Mouse (Mus musculus) midbrain, embryonic 13.5 days (tissue): ENCODE results near the gene Edem1. TPM values are rescaled to one million over a fixed set of nuclear protein-coding genes. Genes with fewer than 3 reads are reported as not detected.

Source experiments
- ATAC-seq: fragments of 200-750 bp; cut with Nextera tagmentation; 2 replicates; pipeline ENCODE4 v1.8.0; 2017; ENCODE audit warnings: mild to moderate bottlenecking, moderate TSS enrichment, moderate library complexity
- H3K27ac ChIP-seq: fragments of 300-500 bp; sonication (generic); 2 replicates; pipeline ENCODE4 v1.5.1; 2015; ENCODE audit warnings: inconsistent platforms, mild to moderate bottlenecking, moderate library complexity
- H3K27me3 ChIP-seq: fragments of 300-500 bp; sonication (generic); 2 replicates; pipeline ENCODE4 v1.6.1; 2015; ENCODE audit warnings: mild to moderate bottlenecking, inconsistent platforms
- H3K36me3 ChIP-seq: fragments of 300-500 bp; sonication (generic); 2 replicates; pipeline ENCODE4 v1.6.1; 2015; ENCODE audit warnings: mild to moderate bottlenecking, inconsistent platforms
- H3K4me1 ChIP-seq: fragments of 300-500 bp; sonication (generic); replicated peaks from 2 replicates; pipeline ENCODE4 v1.6.1; 2015; ENCODE audit warnings: inconsistent platforms
- H3K4me2 ChIP-seq: fragments of 300-500 bp; sonication (generic); replicated peaks from 2 replicates; pipeline ENCODE4 v1.6.1; 2015; ENCODE audit warnings: moderate library complexity, mild to moderate bottlenecking, inconsistent platforms
- H3K4me3 ChIP-seq: fragments of 300-500 bp; sonication (generic); replicated peaks from 2 replicates; pipeline ENCODE4 v1.5.1; 2015; ENCODE audit warnings: mild to moderate bottlenecking, inconsistent platforms
- H3K9ac ChIP-seq: fragments of 300-500 bp; sonication (generic); replicated peaks from 2 replicates; pipeline ENCODE4 v1.6.1; 2015; ENCODE audit warnings: mild to moderate bottlenecking, inconsistent platforms
- H3K9me3 ChIP-seq: fragments of 300-500 bp; sonication (generic); 2 replicates; pipeline ENCODE4 v1.6.1; 2016; ENCODE audit warnings: mild to moderate bottlenecking, inconsistent platforms
- WGBS: fragments of 180-500 bp; shearing (Covaris S2); methylation state at CpG from one replicate; pipeline ENCODE4 v1.1.7; 2015; 5-methylcytosine and 5-hydroxymethylcytosine counted together
- polyA plus RNA-seq: library from polyadenylated mRNA; unstranded; fragments of >200 nt; fragmentation: Nextera tagmentation; extraction: Ambion mirVana; gene quantifications from 2 replicates; pipeline ENCODE4 v1.2.1, GENCODE M21; 2015

The Edem1 gene
- polyA plus RNA-seq, 1 experiment from 2014 or later, result 6.6 TPM

DNA sequence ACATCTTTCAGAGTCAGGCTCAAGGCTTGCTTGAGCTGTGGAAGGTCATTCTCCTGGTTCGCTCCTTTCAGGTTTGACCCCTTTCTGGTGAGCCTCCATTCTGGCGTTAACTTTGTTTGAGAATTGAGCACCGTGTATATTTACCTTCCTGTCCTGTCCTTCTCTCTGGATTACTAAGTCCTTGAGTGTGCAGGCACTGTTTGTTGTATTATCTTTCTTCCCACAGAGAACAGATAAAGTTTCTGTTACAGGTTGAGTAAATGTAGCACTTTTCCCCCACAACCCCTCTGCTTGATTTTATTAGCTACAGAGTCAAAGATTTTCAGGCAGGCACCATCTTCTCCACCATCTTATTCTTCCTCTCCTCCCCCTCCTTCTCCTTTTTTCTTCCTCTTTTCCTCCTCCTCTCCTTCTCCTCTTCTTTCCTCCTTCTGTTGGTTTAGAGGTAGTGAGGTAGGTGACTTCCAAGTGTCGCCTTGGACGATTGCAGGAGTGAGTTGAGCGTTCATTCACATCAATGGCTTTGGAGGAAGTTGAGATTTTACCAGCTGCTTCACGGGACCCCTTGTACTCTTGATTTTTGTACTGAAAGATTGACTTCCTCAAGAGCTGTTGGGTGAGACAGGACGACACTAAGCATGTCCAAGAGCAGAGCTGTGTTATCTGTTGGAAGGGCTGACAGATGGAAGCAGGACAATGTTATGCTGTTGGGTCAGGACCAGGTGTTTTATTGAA lies 5.7 kb downstream of the Edem1 start:
- no peak overlapping the region for H3K4me3 ChIP-seq
- H3K36me3 ChIP-seq, result peaks cover 12% of the 10 kb centered on the region
- peaks cover 20% of the 10 kb centered on the region for H3K4me1 ChIP-seq
- H3K4me2 ChIP-seq, result no peak overlapping the region
- H3K9me3 ChIP-seq, result no peaks in the 10 kb centered on the region
- no peak overlapping the region for H3K27ac ChIP-seq
- ATAC-seq, result no peak
- H3K9ac ChIP-seq, result no peak overlapping the region
- WGBS, result 91% methylated on average over 8 of the region's 8 CpGs
- no peaks in the 10 kb centered on the region for H3K27me3 ChIP-seq

DNA sequence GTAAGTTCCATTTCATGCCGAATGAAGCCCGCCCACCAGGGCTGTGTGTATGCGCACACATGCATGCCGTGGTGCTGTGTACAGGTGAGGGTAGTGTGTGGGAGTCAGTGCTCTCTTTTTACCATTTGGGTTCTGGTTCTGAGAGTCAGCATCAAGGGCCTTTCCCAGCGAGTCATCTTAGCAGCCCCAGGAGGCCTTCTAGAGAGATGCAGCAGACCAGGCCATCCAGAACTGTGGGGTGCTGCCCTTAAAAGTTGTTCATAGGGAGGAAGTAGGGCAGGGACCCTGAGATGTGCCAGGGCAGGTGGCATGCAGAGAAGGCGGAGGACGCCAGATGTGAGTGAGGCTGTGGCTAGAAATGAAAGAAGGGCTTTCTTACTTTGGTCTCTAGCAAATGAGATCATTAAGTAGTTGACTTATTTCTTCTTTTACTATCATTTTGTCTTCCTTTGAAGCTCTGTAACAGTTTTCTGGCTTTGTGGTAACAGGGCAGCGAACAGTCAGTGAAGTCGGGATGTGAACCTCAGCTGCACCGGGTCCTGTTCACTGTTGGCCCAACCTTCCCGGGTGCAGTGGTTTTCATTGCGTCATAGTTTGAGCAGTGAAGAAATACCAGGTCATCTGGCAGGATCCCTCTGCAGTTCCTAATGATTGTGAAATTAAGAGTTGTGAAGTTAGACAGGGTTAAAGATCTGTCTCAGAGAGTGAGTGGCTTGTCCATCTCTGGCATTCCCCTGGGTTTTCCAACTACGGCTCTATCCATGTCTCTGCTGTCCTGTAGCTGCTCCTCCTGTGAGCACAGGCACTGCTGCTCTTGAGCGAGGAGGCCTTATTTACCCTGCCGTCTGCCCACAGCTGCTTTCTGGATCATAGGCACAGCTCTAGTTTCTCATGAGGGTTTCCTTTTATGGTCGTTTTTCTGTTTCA lies 7.6 kb downstream of the Edem1 start:
- no peaks in the 10 kb centered on the region for H3K9me3 ChIP-seq
- no peak for ATAC-seq
- WGBS, result 90% methylated on average over 16 of the region's 16 CpGs
- H3K9ac ChIP-seq, result no peak overlapping the region
- H3K4me2 ChIP-seq, result no peak overlapping the region
- H3K4me3 ChIP-seq, result no peak overlapping the region
- no peaks in the 10 kb centered on the region for H3K27me3 ChIP-seq
- no peak overlapping the region for H3K27ac ChIP-seq
- peaks cover 21% of the 10 kb centered on the region for H3K36me3 ChIP-seq
- H3K4me1 ChIP-seq, result peaks cover 8% of the 10 kb centered on the region

GRCm38 (mm10) chr6:108837081-108837480 lies 8.6 kb downstream of the Edem1 start:
- no peak for ATAC-seq
- no peaks in the 10 kb centered on the region for H3K27me3 ChIP-seq
- H3K4me1 ChIP-seq, result no peaks in the 10 kb centered on the region
- H3K4me3 ChIP-seq, result no peak overlapping the region
- peaks cover 26% of the 10 kb centered on the region for H3K36me3 ChIP-seq
- 99% methylated on average over 4 of the region's 4 CpGs for WGBS
- H3K9ac ChIP-seq, result no peak overlapping the region
- no peak overlapping the region for H3K27ac ChIP-seq
- no peak overlapping the region for H3K4me2 ChIP-seq
- H3K9me3 ChIP-seq, result no peaks in the 10 kb centered on the region

- H3K9me3 ChIP-seq, result no peaks in the 10 kb centered on the region
- no peak overlapping the region for H3K4me3 ChIP-seq
- peaks cover 26% of the 10 kb centered on the region for H3K36me3 ChIP-seq
- 94% methylated on average over 4 of the region's 4 CpGs for WGBS
- H3K27ac ChIP-seq, result no peak overlapping the region
- no peaks in the 10 kb centered on the region for H3K27me3 ChIP-seq
- no peak for ATAC-seq
- no peak overlapping the region for H3K9ac ChIP-seq
- H3K4me2 ChIP-seq, result no peak overlapping the region
- no peaks in the 10 kb centered on the region for H3K4me1 ChIP-seq
Observed at GRCm38 (mm10) chr6:108837958-108838357, 9.5 kb downstream of the Edem1 start.

- H3K27me3 ChIP-seq, result no peaks in the 10 kb centered on the region
- H3K4me3 ChIP-seq, result no peak overlapping the region
- H3K9ac ChIP-seq, result no peak overlapping the region
- H3K36me3 ChIP-seq, result peaks cover 40% of the 10 kb centered on the region
- no peak overlapping the region for H3K4me2 ChIP-seq
- no peaks in the 10 kb centered on the region for H3K9me3 ChIP-seq
- no peak for ATAC-seq
- no peak overlapping the region for H3K27ac ChIP-seq
- H3K4me1 ChIP-seq, result no peaks in the 10 kb centered on the region
- 90% methylated on average over 4 of the region's 4 CpGs for WGBS
Observed at GRCm38 (mm10) chr6:108839432-108839831, 11.0 kb downstream of the Edem1 start.

DNA sequence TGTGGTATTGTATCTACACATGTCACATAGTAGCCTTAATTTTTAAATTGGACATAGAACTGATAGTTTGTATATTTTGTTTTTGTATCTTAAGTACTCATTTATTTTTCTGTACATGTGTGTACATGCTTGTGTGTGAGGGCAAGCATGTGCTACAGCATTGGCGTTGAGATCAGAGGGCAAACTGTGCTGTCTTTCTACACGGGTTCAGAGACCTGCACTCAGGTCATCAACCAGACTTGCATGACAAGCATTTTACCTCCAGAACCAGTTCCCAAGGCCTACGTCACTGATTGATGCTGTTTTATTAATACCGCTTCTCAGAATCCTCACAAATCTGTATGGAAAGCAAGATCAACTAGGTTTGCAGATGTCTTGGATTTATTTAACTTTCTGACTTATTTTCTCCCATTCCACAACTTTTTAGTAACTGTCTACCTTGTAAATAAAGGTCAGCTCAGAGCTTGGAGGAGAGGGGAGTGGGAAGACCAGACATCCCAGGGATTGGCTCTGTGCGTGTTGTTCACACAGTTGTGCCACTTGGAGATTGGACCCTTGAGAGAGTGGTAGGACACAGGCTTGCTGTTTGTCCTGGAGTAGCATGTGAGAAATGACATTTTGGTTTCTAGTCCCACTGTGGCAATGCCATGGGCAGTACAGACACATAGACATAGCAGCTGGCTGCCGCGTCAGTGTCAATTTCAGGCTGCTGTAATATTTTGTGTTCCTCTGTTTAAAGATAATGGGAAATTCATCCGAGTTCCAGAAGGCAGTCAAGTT lies 12.6 kb downstream of the Edem1 start:
- Histone ChIP-seq H3K4me1 (no peaks in the 10 kb centered on the region), H3K4me2 (no peak overlapping the region), H3K4me3 (no peak overlapping the region), H3K9ac (no peak overlapping the region), H3K27ac (no peak overlapping the region), H3K36me3 (peaks cover 49% of the 10 kb centered on the region), H3K27me3 (no peaks in the 10 kb centered on the region), H3K9me3 (no peaks in the 10 kb centered on the region)
- ATAC-seq, result no peak
- WGBS, result 97% methylated on average over 8 of the region's 8 CpGs

GRCm38 (mm10) chr6:108843664-108844063 lies 15.2 kb downstream of the Edem1 start:
- no peak overlapping the region for H3K9ac ChIP-seq
- peaks cover 52% of the 10 kb centered on the region for H3K36me3 ChIP-seq
- ATAC-seq, result no peak
- 82% methylated on average over 1 of the region's 1 CpGs for WGBS
- H3K27me3 ChIP-seq, result no peaks in the 10 kb centered on the region
- no peak overlapping the region for H3K4me3 ChIP-seq
- no peaks in the 10 kb centered on the region for H3K4me1 ChIP-seq
- no peaks in the 10 kb centered on the region for H3K9me3 ChIP-seq
- no peak overlapping the region for H3K4me2 ChIP-seq
- H3K27ac ChIP-seq, result no peak overlapping the region

DNA sequence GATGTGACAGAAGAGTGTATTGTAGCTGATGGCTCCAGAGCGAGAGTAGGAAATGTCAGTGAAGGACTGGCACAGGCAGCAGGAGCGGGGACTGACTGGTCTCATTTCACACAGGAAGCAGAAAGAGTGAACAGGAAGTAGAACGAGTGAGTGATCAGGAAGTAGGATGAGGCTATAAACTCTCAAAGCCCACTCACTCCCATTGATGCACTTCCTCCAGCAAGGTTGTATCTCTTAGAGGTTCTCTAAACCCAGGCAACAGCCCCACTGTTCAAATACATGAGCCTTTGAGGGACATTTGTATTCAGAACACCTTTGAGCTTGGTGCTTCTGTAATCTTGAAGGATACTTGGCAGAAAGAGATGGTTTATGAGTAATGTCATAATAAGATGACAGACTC lies 15.7 kb downstream of the Edem1 start:
- H3K9ac ChIP-seq, result no peak overlapping the region
- H3K36me3 ChIP-seq, result peaks cover 56% of the 10 kb centered on the region
- no peak overlapping the region for H3K4me3 ChIP-seq
- H3K27ac ChIP-seq, result no peak overlapping the region
- H3K9me3 ChIP-seq, result no peaks in the 10 kb centered on the region
- no peaks in the 10 kb centered on the region for H3K27me3 ChIP-seq
- H3K4me2 ChIP-seq, result no peak overlapping the region
- ATAC-seq, result no peak
- H3K4me1 ChIP-seq, result no peaks in the 10 kb centered on the region
- 88% methylated on average over 3 of the region's 3 CpGs for WGBS

DNA sequence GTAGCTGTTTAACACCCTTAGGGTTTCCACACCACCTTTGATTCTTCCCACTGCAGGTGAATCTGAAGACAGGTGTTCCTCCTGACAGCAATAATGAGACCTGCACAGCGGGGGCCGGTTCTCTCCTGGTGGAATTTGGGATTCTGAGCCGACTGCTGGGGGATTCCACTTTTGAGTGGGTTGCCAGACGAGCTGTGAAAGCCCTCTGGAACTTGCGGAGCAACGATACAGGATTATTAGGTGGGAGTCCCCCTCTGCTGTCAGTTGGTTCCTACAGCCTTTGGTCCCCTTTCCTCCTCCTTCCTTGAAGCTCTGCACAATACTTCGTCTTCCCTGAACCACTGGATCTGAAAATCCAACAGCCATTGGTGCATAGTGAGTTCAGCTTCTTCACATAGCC lies 16.3 kb downstream of the Edem1 start:
- Histone ChIP-seq H3K4me3 (no peak overlapping the region), H3K27ac (no peak overlapping the region), H3K27me3 (no peaks in the 10 kb centered on the region), H3K4me2 (no peak overlapping the region), H3K36me3 (peaks cover 56% of the 10 kb centered on the region), H3K9ac (no peak overlapping the region), H3K4me1 (no peaks in the 10 kb centered on the region), H3K9me3 (no peaks in the 10 kb centered on the region)
- ATAC-seq, result no peak
- WGBS, result 91% methylated on average over 7 of the region's 7 CpGs

DNA sequence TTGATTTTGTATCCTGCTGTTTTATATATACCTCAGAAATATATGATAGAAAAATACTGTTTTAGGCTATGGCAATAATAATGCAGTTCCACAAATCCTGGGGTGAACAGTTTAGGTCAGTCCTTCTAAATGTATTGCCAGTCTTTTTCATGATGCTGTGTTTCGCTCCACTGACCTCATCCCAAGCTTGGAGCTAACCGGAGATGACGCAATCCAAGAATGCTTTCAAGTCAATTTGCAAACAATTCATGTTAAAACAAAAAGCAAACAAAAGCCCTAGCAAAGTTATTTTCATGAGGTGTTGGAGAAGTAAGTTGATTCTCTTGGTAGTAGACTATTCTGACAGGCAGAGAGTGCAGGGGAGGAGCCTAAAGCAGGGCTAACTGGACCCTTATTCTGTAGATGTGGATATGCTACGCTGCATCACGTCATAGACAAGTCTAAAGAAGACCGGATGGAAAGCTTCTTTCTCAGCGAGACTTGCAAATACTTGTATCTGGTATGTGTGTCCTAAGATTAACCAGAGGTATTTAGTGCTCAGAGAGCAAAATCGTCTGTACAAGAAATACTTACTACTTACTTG lies 23.7 kb downstream of the Edem1 start:
- no peaks in the 10 kb centered on the region for H3K4me1 ChIP-seq
- H3K9me3 ChIP-seq, result no peaks in the 10 kb centered on the region
- 94% methylated on average over 8 of the region's 8 CpGs for WGBS
- H3K9ac ChIP-seq, result no peak overlapping the region
- no peak for ATAC-seq
- peaks cover 76% of the 10 kb centered on the region for H3K36me3 ChIP-seq
- no peak overlapping the region for H3K4me3 ChIP-seq
- no peaks in the 10 kb centered on the region for H3K27me3 ChIP-seq
- H3K4me2 ChIP-seq, result no peak overlapping the region
- no peak overlapping the region for H3K27ac ChIP-seq

DNA sequence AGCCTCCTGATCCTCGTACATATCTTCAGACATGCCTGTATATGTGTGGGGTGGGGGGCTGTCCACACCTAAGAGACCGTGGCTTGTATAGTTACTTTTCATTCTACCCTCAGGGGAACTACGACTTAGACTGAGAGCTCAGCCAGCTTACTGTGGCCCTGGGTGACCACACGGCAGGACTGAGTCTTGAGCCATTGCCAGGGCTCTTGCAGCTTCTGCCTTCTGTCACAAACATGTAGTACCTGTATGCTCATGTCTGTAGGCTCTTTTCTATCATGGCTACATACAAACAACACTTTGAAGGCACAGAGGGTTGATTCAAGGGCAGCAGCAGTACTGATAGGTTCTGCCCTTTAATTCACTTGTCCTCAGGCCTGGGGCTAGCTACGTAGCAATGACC lies 24.5 kb downstream of the Edem1 start:
- WGBS, result 94% methylated on average over 5 of the region's 5 CpGs
- Histone ChIP-seq H3K4me1 (no peaks in the 10 kb centered on the region), H3K9me3 (no peaks in the 10 kb centered on the region), H3K4me2 (no peak overlapping the region), H3K9ac (no peak overlapping the region), H3K27ac (no peak overlapping the region), H3K4me3 (no peak overlapping the region), H3K27me3 (no peaks in the 10 kb centered on the region), H3K36me3 (peaks cover 74% of the 10 kb centered on the region)
- ATAC-seq, result no peak
